Mouse (Mus musculus) MEL (cell line): ENCODE measurements at regions not wholly inside any gene's neighbourhood (a gene's known extent, or its start where the extent isn't known, plus 50 kb on each side); places are given as distances from the start of the nearest gene placed in this dataset.

Experiments used
- DNase-seq: peaks from one replicate; pipeline ENCODE4 v3.0.0; 2011; ENCODE audit warnings: low read depth, low spot score
- H3K27ac ChIP-seq: 2 replicates; pipeline ENCODE4 v1.5.1; 2012; ENCODE audit warnings: low read depth, mild to moderate bottlenecking, control low read depth, low read length, moderate library complexity; ENCODE audit not compliant: control insufficient read depth
- H3K27me3 ChIP-seq, 2 experiments: fragments of 150-350 bp in 1 of 2; sonication (generic) in 1 of 2; 2 replicates each; pipeline ENCODE4 v1.6.1; 2012; ENCODE audit warnings: low read length in 2 of 2, mild to moderate bottlenecking in 2 of 2, improper control_type of control experiment in 1 of 2, moderate library complexity in 1 of 2; ENCODE audit not compliant: insufficient read depth in 2 of 2, control insufficient read depth in 1 of 2
- H3K36me3 ChIP-seq, 2 experiments: 2 replicates each; pipeline ENCODE4 v1.6.1; 2012 to 2014; ENCODE audit warnings: low read length in 2 of 2, improper control_type of control experiment in 1 of 2, inconsistent platforms in 1 of 2, mild to moderate bottlenecking in 1 of 2; ENCODE audit not compliant: insufficient read depth in 2 of 2, control insufficient read depth in 1 of 2
- H3K4me1 ChIP-seq, 2 experiments: fragments of 150-350 bp in 1 of 2; sonication (generic) in 1 of 2; 2 replicates each; pipeline ENCODE4 v1.6.1; 2012; ENCODE audit warnings: low read length in 2 of 2, improper control_type of control experiment in 1 of 2, mild to moderate bottlenecking in 1 of 2; ENCODE audit not compliant: insufficient read depth in 2 of 2, control insufficient read depth in 1 of 2
- H3K4me3 ChIP-seq, 2 experiments: fragments of 150-350 bp in 1 of 2; sonication (generic) in 1 of 2; 2 replicates each; pipeline ENCODE4 v1.5.1; 2012; ENCODE audit warnings: low read depth in 2 of 2, low read length in 2 of 2, mild to moderate bottlenecking in 2 of 2, moderate library complexity in 2 of 2, control low read depth in 1 of 2, improper control_type of control experiment in 1 of 2; ENCODE audit not compliant: control insufficient read depth in 1 of 2, insufficient read depth in 1 of 2
- H3K79me2 ChIP-seq: 2 replicates; pipeline ENCODE4 v1.6.1; 2012; ENCODE audit warnings: mild to moderate bottlenecking, low read length, moderate library complexity; ENCODE audit not compliant: control insufficient read depth, poor library complexity, insufficient read depth
- H3K9ac ChIP-seq: 2 replicates; pipeline ENCODE4 v1.6.1; 2012; ENCODE audit warnings: low read depth, mild to moderate bottlenecking, control low read depth, low read length, moderate library complexity; ENCODE audit not compliant: control insufficient read depth, poor library complexity, severe bottlenecking
- H3K9me3 ChIP-seq: fragments of 150-350 bp; sonication (generic); replicated peaks from 2 replicates; pipeline ENCODE4 v1.6.1; 2012; ENCODE audit warnings: mild to moderate bottlenecking, low read length, improper control_type of control experiment, moderate library complexity; ENCODE audit not compliant: insufficient read depth
- BHLHE40 ChIP-seq: IDR thresholded peaks from 2 replicates; pipeline ENCODE4 v1.6.1; 2012; ENCODE audit warnings: low read depth, mild to moderate bottlenecking, inconsistent platforms, low read length, improper control_type of control experiment, borderline replicate concordance
- CHD1 ChIP-seq: IDR thresholded peaks from 2 replicates; pipeline ENCODE4 v1.6.1; 2012; ENCODE audit warnings: low read depth, mild to moderate bottlenecking, inconsistent platforms, low read length, improper control_type of control experiment
- CTCF ChIP-seq, 3 experiments: IDR thresholded peaks in 2 of 3; conservative IDR thresholded peaks in 1 of 3; 2 replicates each; pipeline ENCODE4 v1.5.1; 2011 to 2012; ENCODE audit warnings: low read length in 3 of 3, low read depth in 2 of 3, mild to moderate bottlenecking in 2 of 3, improper control_type of control experiment in 1 of 3, inconsistent platforms in 1 of 3, mixed read lengths in 1 of 3, moderate library complexity in 1 of 3; ENCODE audit not compliant: control insufficient read depth in 1 of 3, insufficient read depth in 1 of 3, poor library complexity in 1 of 3, severe bottlenecking in 1 of 3
- GABPA ChIP-seq: IDR thresholded peaks from 2 replicates; pipeline ENCODE4 v1.6.1; 2012; ENCODE audit warnings: low read depth, mild to moderate bottlenecking, inconsistent platforms, low read length, improper control_type of control experiment, moderate library complexity
- MAFK ChIP-seq: IDR thresholded peaks from 2 replicates; pipeline ENCODE4 v1.6.1; 2011; ENCODE audit warnings: low read depth, mild to moderate bottlenecking, low read length, improper control_type of control experiment, borderline replicate concordance
- MAZ ChIP-seq: IDR thresholded peaks from 2 replicates; pipeline ENCODE4 v1.6.1; 2012; ENCODE audit warnings: low read depth, mild to moderate bottlenecking, inconsistent platforms, low read length, improper control_type of control experiment
- MEF2A ChIP-seq: IDR thresholded peaks from 2 replicates; pipeline ENCODE4 v1.6.1; 2014; ENCODE audit warnings: low read depth, mild to moderate bottlenecking, inconsistent platforms, low read length, improper control_type of control experiment; ENCODE audit not compliant: poor library complexity, insufficient replicate concordance, severe bottlenecking; ENCODE audit errors: extremely low read depth
- MXI1 ChIP-seq: IDR thresholded peaks from 2 replicates; pipeline ENCODE4 v1.6.1; 2011; ENCODE audit warnings: mild to moderate bottlenecking, low read depth, low read length, improper control_type of control experiment
- MYC ChIP-seq: IDR thresholded peaks from 2 replicates; pipeline ENCODE4 v1.6.1; 2011; ENCODE audit warnings: low read depth, mild to moderate bottlenecking, low read length, improper control_type of control experiment, moderate library complexity
- NELFE ChIP-seq: IDR thresholded peaks from 2 replicates; pipeline ENCODE4 v1.6.1; 2011; ENCODE audit warnings: low read depth, low read length, improper control_type of control experiment
- NRF1 ChIP-seq: IDR thresholded peaks from 2 replicates; pipeline ENCODE4 v1.6.1; 2014; ENCODE audit warnings: low read depth, mild to moderate bottlenecking, inconsistent platforms, low read length, improper control_type of control experiment, moderate library complexity; ENCODE audit not compliant: poor library complexity, insufficient read depth, severe bottlenecking
- POLR2A ChIP-seq, 2 experiments: IDR thresholded peaks; 2 replicates each; pipeline ENCODE4 v1.6.1; 2011 to 2012; ENCODE audit warnings: low read length in 2 of 2, mild to moderate bottlenecking in 2 of 2, control low read depth in 1 of 2, improper control_type of control experiment in 1 of 2, low read depth in 1 of 2, moderate library complexity in 1 of 2; ENCODE audit not compliant: control insufficient read depth in 1 of 2, insufficient read depth in 1 of 2, poor library complexity in 1 of 2
- RAD21 ChIP-seq: IDR thresholded peaks from 2 replicates; pipeline ENCODE4 v1.6.1; 2011; ENCODE audit warnings: mild to moderate bottlenecking, low read depth, low read length, improper control_type of control experiment
- TAL1 ChIP-seq: IDR thresholded peaks from 2 replicates; pipeline ENCODE4 v1.6.1; 2012; ENCODE audit warnings: mild to moderate bottlenecking, inconsistent platforms, low read length, moderate library complexity, mixed read lengths
- TCF12 ChIP-seq: IDR thresholded peaks from 2 replicates; pipeline ENCODE4 v1.6.1; 2014; ENCODE audit warnings: low read depth, mild to moderate bottlenecking, inconsistent platforms, low read length, improper control_type of control experiment, moderate library complexity
- UBTF ChIP-seq: IDR thresholded peaks from 2 replicates; pipeline ENCODE4 v1.6.1; 2012; ENCODE audit warnings: low read depth, mild to moderate bottlenecking, inconsistent platforms, low read length, improper control_type of control experiment, moderate library complexity, borderline replicate concordance; ENCODE audit not compliant: insufficient read depth
- USF2 ChIP-seq, 2 experiments: IDR thresholded peaks; 2 replicates each; pipeline ENCODE4 v1.6.1; 2011 to 2012; ENCODE audit warnings: improper control_type of control experiment in 2 of 2, low read length in 2 of 2, borderline replicate concordance in 1 of 2, inconsistent platforms in 1 of 2, low read depth in 1 of 2, mild to moderate bottlenecking in 1 of 2; ENCODE audit not compliant: insufficient read depth in 1 of 2
- ZMIZ1 ChIP-seq: IDR thresholded peaks from 2 replicates; pipeline ENCODE4 v1.6.1; 2012; ENCODE audit warnings: low read depth, mild to moderate bottlenecking, inconsistent platforms, low read length, improper control_type of control experiment, moderate library complexity

DNA sequence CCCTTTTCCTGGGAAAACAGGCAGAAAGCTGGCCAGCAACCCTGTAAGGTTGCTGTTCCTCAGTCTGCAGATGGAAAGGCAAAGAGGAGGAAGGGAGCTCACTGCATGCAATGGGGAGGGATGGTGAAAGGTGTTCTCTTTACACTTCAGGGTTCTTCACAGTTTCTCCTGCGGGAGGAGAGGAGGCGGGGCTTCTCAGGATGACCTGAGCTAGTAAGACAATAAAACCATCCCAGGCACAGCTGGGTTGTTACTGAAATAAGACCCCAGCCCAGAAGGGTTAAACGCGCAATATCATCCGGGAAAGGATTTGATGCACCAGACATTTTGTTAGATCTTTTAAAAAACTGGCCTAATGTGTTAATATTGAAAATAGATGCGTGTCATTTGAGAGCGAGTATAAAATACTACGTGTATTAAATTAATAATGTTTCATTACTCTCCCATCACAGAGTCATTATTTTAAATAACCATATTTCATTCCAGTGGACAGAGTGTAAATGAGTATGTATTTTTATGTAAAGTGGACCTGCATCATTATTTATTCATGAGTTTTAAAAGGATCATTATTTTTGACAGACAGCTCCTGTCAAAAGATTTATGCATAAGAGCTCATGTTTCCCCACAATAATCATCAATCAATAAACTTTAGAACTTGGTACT is 409.8 kb downstream of the Rnd3 start:
- DNase-seq, result no peak
- TF ChIP-seq NELFE (no peak), UBTF (no peak), TCF12 (no peak), MAFK (no peak), MYC (no peak), USF2 (IDR thresholded peaks at IDR 0.05; ENCODE audit: borderline replicate concordance in 1 of 2, insufficient read depth in 1 of 2, low read depth in 1 of 2, low read length in 2 of 2) (no peak), RAD21 (no peak)
- H3K4me1 ChIP-seq, result no peaks in the 10 kb centered on the region
- no peaks in the 10 kb centered on the region for H3K27me3 ChIP-seq
- no peaks in the 10 kb centered on the region for H3K36me3 ChIP-seq
- H3K9me3 ChIP-seq, result no peaks in the 10 kb centered on the region
- no peak overlapping the region for H3K27ac ChIP-seq
- H3K4me3 ChIP-seq, result no peak overlapping the region
- no peak overlapping the region for H3K9ac ChIP-seq
- H3K79me2 ChIP-seq, result no peaks in the 10 kb centered on the region

DNA sequence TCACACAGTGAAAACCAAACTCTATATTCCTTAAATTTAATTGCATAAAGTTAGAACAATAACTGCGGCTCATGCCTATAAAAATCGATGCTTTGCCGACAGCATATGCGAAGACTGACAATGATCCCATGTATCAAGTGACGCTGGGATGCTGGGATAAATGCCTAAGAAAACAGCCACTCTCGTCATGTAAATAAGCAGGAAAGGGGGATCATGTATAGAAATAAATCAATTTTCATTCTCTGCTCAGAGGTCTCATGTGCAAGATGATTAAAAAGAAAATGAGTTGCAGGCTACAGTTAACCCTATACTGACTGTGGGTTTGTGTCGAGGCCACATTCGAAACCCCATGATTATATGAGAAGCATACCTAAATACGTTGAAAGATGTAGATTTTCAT is 411.2 kb downstream of the Rnd3 start:
- H3K9me3 ChIP-seq, result no peaks in the 10 kb centered on the region
- no peak overlapping the region for H3K9ac ChIP-seq
- H3K4me1 ChIP-seq, result no peaks in the 10 kb centered on the region
- no peaks in the 10 kb centered on the region for H3K27me3 ChIP-seq
- no peak overlapping the region for H3K27ac ChIP-seq
- H3K4me3 ChIP-seq, result no peak overlapping the region
- TF ChIP-seq MAZ, result no peak
- TF ChIP-seq GABPA, result no peak
- no peak for TF ChIP-seq CTCF (IDR thresholded peaks at IDR 0.05 in 2 of 3, conservative IDR thresholded peaks at IDR 0.05 in 1 of 3; ENCODE audit: control insufficient read depth in 1 of 3, insufficient read depth in 1 of 3, low read depth in 2 of 3, low read length in 3 of 3, poor library complexity in 1 of 3, severe bottlenecking in 1 of 3)
- TF ChIP-seq MEF2A, result no peak
- TF ChIP-seq MXI1, result no peak
- no peak for TF ChIP-seq POLR2A (IDR thresholded peaks at IDR 0.05; ENCODE audit: control insufficient read depth in 1 of 2, insufficient read depth in 1 of 2, low read depth in 1 of 2, low read length in 2 of 2, poor library complexity in 1 of 2)
- no peak for TF ChIP-seq CHD1
- TF ChIP-seq BHLHE40, result no peak
- no peak for TF ChIP-seq NRF1
- no peak for TF ChIP-seq ZMIZ1
- no peak for TF ChIP-seq TAL1
- TF ChIP-seq, all 39 proteins: peak for 0
- H3K36me3 ChIP-seq, result no peaks in the 10 kb centered on the region
- H3K79me2 ChIP-seq, result no peaks in the 10 kb centered on the region
- no peak for DNase-seq
